Mouse (Mus musculus): ENCODE measurements around the gene Camta1.

DNA sequence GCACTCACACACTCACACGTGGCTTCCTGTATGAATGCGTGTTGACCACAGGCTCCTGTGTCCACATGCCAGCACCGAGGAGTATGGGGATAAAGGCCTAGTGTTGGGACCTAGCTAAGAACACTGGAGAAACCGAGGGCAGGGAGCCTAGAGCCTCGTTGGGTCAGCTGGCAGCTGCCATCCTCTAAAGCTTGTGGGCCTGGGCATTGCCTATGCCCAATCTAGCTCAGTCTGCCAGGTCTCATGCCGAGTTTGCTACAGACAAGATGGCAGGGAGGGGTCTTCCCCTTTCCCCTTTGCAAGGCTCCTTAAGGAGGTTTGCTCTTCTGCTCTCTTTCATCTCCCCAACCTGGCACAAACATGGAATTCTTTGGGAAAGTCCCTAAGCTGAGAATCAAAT is 555.9 kb downstream of the Camta1 start:
- TF ChIP-seq POLR2A (IDR thresholded peaks at IDR 0.05; ENCODE audit: borderline replicate concordance, insufficient read depth, low read length) (no peak), CTCF (IDR thresholded peaks at IDR 0.05; ENCODE audit: borderline replicate concordance, insufficient read depth, low read depth, low read length) (no peak)
